Mouse (Mus musculus) spleen, postnatal 10 days (tissue): ENCODE results near the gene Tbrg1.

Experiments used
- DNase-seq, 2 experiments: peaks; one replicate each; pipeline ENCODE4 v3.0.0; 2021 to 2022; ENCODE audit warnings: low spot score in 2 of 2

Tbrg1 gene

DNA sequence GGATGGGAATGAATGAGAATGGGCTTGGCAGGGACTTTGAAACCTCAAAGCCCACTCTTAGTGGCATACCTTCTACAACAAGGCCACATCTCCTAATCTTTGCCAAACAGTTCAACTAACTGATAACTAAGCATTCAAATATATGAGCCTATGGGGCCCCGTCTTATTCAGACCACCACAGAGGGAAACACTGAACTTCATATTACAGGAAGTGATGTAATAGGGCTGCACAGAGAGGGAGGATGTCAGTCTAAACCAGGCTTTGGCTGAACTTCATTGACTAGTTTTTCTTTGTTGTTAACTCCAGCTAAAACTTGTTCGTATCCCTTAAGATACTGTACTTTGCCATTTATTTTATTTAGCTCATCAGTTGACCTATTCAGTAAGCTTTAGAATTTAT lies 27.2 kb downstream of the Tbrg1 start:
- DNase-seq: no peak

DNA sequence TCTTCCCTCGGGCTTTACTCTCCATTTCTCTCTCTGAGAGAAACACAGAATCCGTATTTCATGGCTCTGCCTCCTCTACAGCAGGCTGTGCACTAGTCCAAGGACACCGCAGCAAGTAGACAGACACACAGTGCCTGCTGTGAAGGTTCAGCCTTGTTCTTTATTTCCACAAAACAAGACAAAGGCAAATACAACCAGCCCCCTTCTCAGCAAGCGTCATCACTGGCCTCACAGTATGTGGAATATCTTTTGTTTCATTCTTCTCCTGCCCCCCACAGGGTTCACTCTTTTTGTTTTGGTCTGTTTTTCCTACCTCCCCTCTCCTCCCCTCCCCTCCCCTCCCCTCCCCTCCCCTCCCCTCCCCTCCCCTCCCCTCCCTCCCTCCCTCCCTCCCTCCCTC lies 28.5 kb downstream of the Tbrg1 start:
- DNase-seq: no peak

DNA sequence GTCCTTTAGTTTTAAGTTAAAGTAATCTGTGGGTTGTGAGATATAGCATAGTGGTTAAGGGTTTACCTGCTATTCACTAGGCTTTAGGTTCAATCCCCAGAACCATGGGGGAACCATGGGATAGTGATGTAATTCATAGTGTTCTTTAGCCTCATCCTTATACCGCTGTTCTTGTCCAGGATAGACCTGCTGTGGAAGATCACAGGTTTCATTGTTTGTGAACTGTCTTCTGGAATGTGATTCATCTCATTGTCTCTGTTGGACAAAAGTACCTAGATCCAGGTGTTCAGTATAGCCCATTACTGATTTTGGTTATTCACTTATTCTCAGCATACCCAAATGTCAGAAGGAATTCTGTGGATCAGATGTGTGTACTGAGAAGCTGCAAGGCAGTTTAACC lies 29.8 kb downstream of the Tbrg1 start:
- DNase-seq: no peak

DNA sequence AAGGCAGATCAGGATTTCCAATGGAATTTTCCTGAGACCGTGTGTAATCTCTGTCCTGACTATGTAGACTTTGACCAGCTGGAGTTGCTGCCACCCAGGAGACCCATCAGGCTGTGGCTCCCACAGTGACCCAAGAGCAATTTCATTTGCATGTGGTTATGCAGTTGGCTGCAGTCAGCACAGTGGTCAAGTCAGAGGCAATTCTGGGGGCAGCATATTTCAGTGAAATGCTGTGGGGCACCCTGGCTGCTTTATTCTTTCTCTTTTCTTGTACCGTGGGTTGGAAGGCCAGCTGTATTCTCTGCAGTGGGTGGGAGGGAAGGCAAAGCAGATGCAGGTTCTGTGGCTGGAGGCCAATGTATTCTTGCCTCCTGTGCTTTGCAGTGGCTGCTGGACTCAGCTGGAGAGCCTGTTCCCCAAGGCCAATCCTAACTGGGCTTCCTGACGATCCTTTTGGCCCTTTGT lies 31.0 kb downstream of the Tbrg1 start:
- DNase-seq: no peak

DNA sequence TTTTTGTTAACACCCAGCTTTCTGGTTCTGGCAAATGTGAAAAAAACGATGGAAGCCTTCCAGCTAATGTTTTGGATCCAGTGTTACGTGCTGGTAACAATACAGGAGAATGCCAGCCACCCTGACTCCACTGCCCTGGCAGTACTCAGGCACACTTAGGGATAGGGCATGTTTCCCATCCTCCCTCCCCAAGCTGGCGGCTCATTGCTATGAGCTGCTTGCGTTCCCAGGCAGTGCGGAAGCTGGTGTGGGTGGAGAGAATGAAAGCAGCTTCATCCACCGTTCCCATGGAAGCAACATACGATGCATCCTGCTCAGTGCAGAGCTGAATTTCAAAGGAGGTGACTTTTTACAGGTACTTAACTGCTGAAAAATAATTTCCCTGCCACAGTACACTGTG lies 31.5 kb downstream of the Tbrg1 start:
- no peak for DNase-seq

DNA sequence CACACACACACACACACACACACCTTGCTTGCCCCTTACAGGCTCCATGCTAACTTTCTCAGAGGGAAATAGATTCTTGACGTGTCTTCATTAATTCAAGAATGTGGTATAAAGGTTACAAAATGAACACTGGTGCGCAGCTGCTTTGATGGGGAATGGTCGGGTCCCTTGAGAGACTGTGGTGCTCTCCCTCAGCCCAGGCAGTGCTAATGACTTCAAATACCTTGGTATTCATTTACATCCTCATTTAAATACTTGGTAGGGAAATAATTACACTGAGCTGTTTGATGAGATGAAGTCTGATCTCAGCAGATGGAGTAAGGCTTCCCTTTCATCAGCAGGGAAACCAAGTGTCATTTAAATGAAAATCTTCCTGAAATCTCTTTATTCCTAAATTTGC lies 32.0 kb downstream of the Tbrg1 start:
- no peak for DNase-seq

DNA sequence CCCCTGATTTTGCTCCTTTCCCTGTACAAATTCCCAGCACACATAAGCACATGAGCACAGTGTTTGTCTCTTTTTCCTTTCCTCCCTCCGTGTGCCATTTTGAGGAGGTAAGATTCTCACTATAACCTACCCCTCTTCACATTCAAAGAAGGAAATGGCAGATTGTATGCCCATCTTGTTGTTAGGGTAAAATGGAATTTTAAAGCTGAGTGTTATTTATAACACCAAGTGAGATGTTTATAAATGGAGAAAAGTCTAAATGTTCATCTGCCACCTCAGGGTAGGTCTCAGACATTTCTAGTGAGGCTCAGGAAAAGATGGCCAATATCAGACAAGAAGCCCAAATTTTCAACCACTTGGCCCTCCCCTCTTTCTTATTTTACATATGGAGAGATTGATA lies 32.6 kb downstream of the Tbrg1 start:
- DNase-seq: no peak

DNA sequence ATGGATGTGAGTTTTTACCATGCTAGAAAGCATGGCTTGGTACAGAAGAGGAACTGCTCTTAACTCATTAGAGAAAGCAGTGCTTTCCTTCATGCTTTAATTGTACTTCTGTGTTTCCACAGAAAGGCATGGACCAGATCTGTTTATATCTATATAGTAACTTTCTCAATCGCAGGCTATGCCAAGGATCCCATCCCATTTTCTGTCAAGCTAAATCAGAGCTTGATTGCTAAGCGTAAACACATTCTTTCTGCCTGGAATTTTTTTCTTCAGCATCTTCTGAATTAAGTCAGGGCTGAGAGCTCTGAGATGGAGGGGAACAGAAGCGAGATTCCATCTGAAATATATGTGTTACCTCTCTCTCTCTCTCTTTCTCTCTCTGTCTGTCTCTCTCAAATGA lies 33.1 kb downstream of the Tbrg1 start:
- DNase-seq: no peak

DNA sequence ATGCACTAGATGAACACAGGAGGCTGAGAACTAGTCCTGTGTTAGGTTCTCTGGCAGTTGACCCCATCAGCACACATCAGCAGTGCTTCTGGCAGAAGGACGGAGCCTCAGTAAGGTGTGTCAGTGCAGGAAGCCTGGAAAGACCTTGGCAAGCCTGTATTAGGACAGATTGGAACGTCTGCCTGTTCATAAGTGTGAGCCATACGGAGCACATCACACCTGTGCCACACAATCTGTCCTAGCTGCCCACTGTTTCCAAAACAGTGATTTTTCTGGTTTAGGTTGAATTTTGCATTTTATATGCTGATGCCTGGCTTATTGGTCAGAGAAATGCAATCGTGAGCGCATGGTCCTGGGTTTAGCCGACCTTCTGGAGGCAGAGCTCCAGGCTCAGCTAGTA lies 35.8 kb downstream of the Tbrg1 start:
- no peak for DNase-seq

DNA sequence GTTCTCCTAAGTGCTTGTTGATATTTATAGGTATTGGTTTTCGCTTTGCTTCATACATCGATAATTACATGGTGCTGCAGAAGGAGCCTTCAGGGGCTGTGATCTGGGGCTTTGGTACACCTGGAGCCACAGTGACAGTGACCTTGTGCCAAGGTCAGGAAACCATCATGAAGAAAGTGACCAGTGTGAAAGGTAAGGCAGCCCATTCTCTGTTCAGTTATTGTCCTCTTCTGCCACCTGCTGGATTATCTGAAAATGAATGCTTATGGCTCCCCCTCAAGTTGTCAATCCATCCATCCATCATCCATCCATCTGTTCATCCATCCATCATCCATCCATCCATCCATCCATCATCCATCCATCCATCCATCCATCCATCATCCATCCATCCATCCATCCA lies 40.3 kb downstream of the Tbrg1 start:
- DNase-seq: no peak

DNA sequence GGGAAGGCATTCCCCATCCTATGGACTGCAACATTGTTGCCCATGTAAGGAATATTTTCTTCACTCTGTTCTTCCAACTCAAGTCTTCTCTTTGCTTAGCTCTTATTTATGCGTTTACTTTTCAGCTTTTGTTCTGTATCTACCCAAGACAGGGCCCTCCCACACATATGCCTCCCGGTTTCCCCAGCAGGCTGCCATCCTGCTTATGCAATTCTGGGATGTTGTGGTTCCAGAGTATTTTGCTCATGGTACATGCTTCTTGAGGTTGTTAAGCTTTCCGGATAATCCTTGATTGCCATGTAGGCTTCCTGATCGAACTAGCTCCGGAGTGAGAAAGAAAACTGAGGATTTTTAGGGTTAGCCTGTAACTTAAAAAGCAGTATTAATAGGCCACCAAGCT lies 41.9 kb downstream of the Tbrg1 start:
- no peak for DNase-seq

DNA sequence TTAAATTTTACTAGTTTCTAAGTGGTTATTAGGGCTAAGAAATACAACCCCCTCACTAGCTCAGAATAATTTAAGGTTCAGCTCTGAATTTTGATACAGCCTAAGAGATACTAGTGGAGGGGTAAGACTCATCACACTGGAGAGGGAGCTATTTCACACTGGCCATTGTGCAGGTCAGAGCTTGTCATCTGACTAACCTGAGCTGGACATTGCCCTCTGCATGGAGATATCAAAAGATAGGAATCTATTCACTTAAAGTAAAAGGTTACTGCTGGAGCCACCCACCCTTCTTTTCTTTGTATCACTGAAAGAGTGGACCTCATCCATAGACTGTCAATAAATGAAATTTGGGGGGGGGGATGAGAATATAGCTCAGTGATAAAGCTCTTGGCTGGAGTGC lies 42.8 kb downstream of the Tbrg1 start:
- no peak for DNase-seq

DNA sequence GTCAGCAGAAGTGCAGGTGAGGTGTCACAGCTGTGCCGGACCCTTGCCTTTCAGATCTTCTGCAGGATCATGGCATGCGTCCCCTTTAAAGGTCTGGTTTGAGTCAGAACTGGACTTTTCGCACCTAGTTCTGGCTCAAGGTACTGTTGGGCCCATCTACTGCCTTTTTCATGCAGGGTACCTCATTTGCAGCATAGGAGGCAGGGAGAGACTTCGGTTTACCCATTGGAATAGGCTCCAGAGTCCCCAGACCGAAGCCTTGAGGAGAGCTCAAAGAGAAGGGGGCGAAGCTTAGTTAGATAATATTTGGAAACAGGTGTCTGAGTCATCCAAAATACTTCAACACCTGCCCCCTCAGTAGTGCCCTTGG lies 43.2 kb downstream of the Tbrg1 start:
- DNase-seq: no peak

DNA sequence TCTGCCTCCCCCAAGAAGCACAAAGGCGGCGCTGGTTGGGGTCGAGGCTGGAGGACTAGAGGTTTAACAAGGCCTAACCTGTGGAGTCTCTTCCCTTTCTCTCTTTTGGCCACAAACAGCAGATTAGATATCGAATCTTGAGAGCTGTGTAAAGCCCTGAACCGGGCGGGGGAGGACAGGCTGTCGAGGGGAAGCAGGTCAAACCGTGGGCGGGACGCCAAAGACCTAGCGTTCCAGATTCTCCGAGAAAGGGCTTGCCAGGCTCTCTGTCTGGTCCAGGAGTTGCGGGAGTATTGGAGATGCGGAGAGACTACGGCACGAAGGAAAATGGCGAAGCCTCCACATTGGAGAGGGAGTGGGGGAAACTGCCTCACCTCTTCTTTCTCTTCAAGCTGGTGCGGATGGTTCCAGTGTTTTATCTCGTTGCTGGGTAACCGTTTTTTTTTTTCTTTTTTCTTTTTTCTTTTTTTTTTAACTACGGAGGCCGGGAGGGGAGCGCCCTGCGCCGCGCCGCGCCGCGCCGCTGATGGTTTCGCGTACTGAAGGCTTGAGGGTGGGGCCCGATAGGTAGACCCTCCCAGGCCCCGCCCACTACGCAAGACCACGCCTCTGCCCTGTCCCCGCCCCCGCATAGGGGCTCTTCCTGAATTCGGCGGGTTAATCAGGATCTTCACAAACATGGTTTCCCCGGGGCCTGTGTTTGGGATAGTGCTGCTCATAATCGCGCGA lies 43.8 kb downstream of the Tbrg1 start, which contains the start of gene Spa17:
TSS of gene Spa17 (minus strand) at position 541 of the 729 bp plus-strand sequence.
- DNase-seq: peak; percentile 78 to 91

DNA sequence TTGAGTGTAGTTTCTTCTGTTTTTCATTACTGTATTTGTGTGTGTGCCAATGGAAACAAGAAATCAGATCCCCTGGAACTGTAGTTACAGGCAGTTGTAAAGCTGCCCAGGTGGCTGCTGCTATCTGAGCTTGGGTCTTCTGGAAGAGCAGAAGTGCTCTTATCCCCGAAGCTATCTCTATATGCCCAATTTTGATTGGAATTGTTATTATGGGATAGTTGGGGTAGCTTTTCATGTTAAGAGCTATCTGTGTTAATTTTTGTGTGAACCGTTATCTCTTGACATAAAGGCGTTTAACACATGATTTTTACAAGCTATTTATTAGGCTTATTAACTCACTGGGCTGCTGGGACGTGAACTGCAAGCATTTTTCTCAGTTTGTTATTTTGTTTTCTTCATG lies 47.6 kb downstream of the Tbrg1 start:
- no peak for DNase-seq

DNA sequence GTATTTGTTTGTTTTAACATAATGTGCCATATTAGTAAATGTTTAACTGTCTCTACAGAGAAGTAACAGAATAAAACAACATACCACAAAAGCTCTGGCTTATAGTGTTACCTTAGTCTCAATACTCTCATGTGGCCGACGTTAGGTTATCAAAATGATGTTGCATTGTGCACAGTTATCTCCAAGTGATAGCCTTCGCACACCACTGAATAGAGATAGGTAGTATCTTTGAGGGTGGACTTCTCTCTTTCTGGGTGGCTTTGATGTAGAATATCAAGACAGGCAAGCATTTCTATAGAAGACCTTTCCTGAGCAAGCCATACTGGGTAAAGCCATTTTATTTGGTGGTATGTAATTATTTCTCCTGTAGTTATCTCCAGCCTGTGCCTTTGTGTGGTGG lies 52.0 kb downstream of the Tbrg1 start:
- no peak for DNase-seq

DNA sequence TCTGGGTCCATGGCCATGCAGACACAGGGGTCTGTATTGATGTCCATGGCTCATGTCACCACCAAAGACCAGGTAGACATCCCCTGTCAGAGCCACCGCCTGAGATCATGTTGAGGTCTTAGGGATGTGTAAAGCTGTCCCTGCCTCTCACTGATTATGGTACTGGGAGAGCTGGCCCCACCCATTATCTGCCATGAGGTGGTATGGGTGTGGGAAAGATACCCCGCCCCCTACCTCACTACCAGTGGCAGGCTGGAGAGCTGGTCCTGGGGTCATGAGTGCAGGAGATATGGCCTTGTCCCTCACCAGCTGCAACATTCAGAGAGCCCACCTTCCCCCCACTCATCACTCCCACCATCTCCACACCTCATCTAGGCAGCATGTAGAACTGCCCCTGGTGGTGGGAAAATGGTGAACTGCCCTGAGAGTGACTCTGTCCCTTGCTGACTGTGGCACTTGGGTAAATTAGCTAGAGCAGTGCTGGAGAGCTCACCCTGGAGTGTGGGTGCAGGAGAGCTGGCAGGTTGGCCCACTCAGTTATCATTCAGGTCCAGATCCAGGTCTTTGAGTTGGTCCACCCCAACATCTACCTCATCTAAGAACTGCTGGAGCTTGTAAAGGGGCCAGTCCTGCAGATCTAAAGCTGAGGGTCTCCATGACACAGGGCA lies 56.4 kb downstream of the Tbrg1 start:
- DNase-seq: no peak
